Mouse (Mus musculus) myocyte (in vitro differentiated cells): ENCODE results near the gene Il34. TPM values are rescaled to one million over a fixed set of nuclear protein-coding genes. Genes with fewer than 3 reads are reported as not detected.

Experiments
- H3K27me3 ChIP-seq: one replicate; pipeline ENCODE4 v1.6.1; 2011; ENCODE audit not compliant: control insufficient read depth, insufficient read depth, insufficient read length
- H3K36me3 ChIP-seq: one replicate; pipeline ENCODE4 v1.6.1; 2011; ENCODE audit not compliant: control insufficient read depth, insufficient read depth
- H3K4me2 ChIP-seq: one replicate; pipeline ENCODE4 v1.6.1; 2011; ENCODE audit warnings: low read depth, control low read depth
- H3K4me3 ChIP-seq: one replicate; pipeline ENCODE4 v1.5.1; 2011; ENCODE audit warnings: mild to moderate bottlenecking, control low read depth, moderate library complexity
- H3K79me2 ChIP-seq: one replicate; pipeline ENCODE4 v1.6.1; 2011; ENCODE audit not compliant: control insufficient read depth, insufficient read depth
- H3ac ChIP-seq: one replicate; pipeline ENCODE4 v1.6.1; 2011; ENCODE audit not compliant: control insufficient read depth, insufficient read length
- CEBPB ChIP-seq: IDR thresholded peaks from 2 replicates; pipeline ENCODE4 v1.6.1; 2011; ENCODE audit warnings: mild to moderate bottlenecking, moderate library complexity; ENCODE audit not compliant: poor library complexity, insufficient read depth, severe bottlenecking
- E2F4 ChIP-seq: IDR thresholded peaks from one replicate; pipeline ENCODE4 v1.6.1; 2011; ENCODE audit warnings: mild to moderate bottlenecking, control low read depth, moderate library complexity; ENCODE audit not compliant: insufficient read depth
- MAX ChIP-seq: IDR thresholded peaks from one replicate; pipeline ENCODE4 v1.6.1; 2011; ENCODE audit warnings: low read depth, mild to moderate bottlenecking, control low read depth
- MYOD1 ChIP-seq, 3 experiments: IDR thresholded peaks; one replicate each; pipeline ENCODE4 v1.6.1; 2011; ENCODE audit warnings: control low read depth in 2 of 3, low read depth in 2 of 3, mild to moderate bottlenecking in 2 of 3, moderate library complexity in 1 of 3; ENCODE audit not compliant: insufficient read length in 2 of 3, control insufficient read depth in 1 of 3
- MYOG ChIP-seq, 3 experiments: IDR thresholded peaks; one replicate each; pipeline ENCODE4 v1.6.1; 2011; ENCODE audit warnings: control low read depth in 2 of 3, low read depth in 2 of 3, mild to moderate bottlenecking in 2 of 3; ENCODE audit not compliant: insufficient read length in 2 of 3, control insufficient read depth in 1 of 3, insufficient read depth in 1 of 3
- POLR2A ChIP-seq: IDR thresholded peaks from one replicate; pipeline ENCODE4 v1.6.1; 2011; ENCODE audit warnings: low read depth, mild to moderate bottlenecking, control low read depth, moderate library complexity; ENCODE audit not compliant: insufficient read length
- POLR2AphosphoS2 ChIP-seq: IDR thresholded peaks from one replicate; pipeline ENCODE4 v1.6.1; 2011; ENCODE audit warnings: low read depth, control low read depth; ENCODE audit not compliant: insufficient read length
- REST ChIP-seq: IDR thresholded peaks from one replicate; pipeline ENCODE4 v1.6.1; 2011; ENCODE audit warnings: mild to moderate bottlenecking, control low read depth, moderate library complexity; ENCODE audit not compliant: insufficient read depth, insufficient read length
- SRF ChIP-seq: IDR thresholded peaks from one replicate; pipeline ENCODE4 v1.6.1; 2011; ENCODE audit warnings: low read depth; ENCODE audit not compliant: control insufficient read depth, insufficient read length
- TCF12 ChIP-seq: IDR thresholded peaks from one replicate; pipeline ENCODE4 v1.6.1; 2011; ENCODE audit warnings: mild to moderate bottlenecking, control low read depth; ENCODE audit not compliant: poor library complexity, insufficient read depth, severe bottlenecking
- TCF3 ChIP-seq: IDR thresholded peaks from one replicate; pipeline ENCODE4 v1.6.1; 2011; ENCODE audit warnings: low read depth, control low read depth; ENCODE audit not compliant: insufficient read length
- USF1 ChIP-seq: IDR thresholded peaks from one replicate; pipeline ENCODE4 v1.6.1; 2011; ENCODE audit warnings: low read depth, mild to moderate bottlenecking, control low read depth, moderate library complexity
- polyA plus RNA-seq: library from polyadenylated mRNA; unstranded; fragments of >200 nt; fragmentation: generic; extraction: Trizol; gene quantifications from one replicate; pipeline ENCODE4 v1.2.1, GENCODE M21; 2012; ENCODE audit warnings: missing spikeins

Il34 gene
- polyA plus RNA-seq, 1 experiment, result 13.4 TPM

DNA sequence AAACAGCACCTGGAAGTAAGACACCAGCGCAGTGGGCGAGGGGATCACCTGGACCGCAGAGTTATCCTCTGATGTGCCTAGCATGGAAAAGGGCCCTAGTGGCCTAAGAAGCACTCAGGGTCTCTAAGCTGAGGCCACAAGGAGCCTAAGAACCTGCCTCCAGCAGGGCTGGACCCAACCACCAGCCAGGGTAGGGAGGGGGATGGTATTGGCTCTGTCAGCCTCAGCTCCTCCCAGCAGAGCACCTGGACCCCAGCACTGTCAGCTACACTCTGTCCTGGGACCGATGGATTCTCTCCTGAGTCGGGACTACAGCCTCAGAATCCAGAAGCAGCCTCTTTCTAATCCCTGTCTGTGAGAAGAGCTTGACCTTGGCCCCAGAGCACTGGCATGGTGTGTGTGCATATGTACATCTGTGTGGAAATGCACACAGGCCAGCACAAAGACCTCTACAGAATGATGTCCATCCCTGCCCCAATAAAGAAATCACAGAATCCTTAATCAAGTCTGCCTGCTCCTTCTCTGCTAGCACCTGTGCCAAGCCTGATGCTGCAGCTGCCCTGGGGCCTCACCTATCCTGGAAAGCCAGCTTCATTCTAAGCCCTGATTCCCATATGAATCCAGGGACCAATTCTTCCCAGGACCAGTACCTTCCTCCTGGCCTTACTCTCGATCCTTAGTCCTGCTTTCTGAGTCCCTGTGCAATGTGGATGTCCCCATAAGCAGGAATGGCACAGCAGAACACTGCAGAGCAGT lies 85.6 kb downstream of the Il34 start:
- Histone ChIP-seq H3ac (no peak overlapping the region), H3K4me3 (peak overlapping the region; percentile 91), H3K4me2 (peak overlapping the region; percentile 87), H3K79me2 (peaks cover 33% of the 10 kb centered on the region), H3K27me3 (no peaks in the 10 kb centered on the region), H3K36me3 (no peaks in the 10 kb centered on the region)
- no peak for TF ChIP-seq TCF3
- no peak for TF ChIP-seq MYOG (IDR thresholded peaks at IDR 0.05; ENCODE audit: control insufficient read depth in 1 of 3, insufficient read depth in 1 of 3, insufficient read length in 2 of 3, low read depth in 2 of 3)
- no peak for TF ChIP-seq TCF12
- TF ChIP-seq SRF, result no peak
- TF ChIP-seq MYOD1 (IDR thresholded peaks at IDR 0.05; ENCODE audit: control insufficient read depth in 1 of 3, insufficient read length in 2 of 3, low read depth in 2 of 3), result no peak
- TF ChIP-seq MAX, result no peak
- no peak for TF ChIP-seq REST
- no peak for TF ChIP-seq E2F4
- TF ChIP-seq POLR2AphosphoS2, result no peak
- no peak for TF ChIP-seq USF1
- TF ChIP-seq CEBPB, result no peak
- TF ChIP-seq POLR2A, result no peak

DNA sequence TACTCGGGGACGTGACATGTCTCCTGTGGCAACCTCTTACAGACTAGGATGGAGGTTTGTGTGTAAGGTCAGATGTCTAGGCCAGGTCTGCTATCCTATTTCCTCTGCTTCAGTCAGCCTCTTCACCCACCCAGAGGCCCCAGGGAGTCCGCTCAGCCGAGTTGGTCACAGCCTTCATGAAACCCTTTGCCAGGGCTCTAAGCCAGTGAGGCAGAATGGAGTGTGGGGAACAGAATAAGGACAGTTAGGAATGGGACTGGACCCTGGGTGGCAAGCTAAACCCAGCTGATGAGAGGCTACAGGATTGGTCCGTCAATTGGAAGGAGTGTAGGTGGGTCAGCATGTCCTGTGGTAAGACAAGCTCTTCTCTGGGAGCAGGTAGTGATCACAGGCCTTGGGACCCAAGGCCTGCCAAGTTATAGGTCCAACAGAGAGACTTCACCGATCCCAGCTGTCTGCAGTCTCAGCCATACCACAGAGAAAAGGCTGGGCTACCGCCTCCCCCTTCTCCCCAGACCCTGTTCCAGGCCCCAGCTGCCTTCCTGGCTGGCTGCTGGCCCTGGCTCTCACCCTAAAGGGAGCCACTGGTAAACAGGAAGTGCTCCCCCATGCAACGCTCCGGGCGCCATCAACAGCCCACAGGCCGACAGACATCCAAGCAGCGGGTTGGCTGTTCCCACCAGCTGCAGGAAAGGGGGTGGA lies 86.6 kb downstream of the Il34 start:
- no peak overlapping the region for H3K4me3 ChIP-seq
- H3K27me3 ChIP-seq, result no peaks in the 10 kb centered on the region
- no peak overlapping the region for H3K4me2 ChIP-seq

DNA sequence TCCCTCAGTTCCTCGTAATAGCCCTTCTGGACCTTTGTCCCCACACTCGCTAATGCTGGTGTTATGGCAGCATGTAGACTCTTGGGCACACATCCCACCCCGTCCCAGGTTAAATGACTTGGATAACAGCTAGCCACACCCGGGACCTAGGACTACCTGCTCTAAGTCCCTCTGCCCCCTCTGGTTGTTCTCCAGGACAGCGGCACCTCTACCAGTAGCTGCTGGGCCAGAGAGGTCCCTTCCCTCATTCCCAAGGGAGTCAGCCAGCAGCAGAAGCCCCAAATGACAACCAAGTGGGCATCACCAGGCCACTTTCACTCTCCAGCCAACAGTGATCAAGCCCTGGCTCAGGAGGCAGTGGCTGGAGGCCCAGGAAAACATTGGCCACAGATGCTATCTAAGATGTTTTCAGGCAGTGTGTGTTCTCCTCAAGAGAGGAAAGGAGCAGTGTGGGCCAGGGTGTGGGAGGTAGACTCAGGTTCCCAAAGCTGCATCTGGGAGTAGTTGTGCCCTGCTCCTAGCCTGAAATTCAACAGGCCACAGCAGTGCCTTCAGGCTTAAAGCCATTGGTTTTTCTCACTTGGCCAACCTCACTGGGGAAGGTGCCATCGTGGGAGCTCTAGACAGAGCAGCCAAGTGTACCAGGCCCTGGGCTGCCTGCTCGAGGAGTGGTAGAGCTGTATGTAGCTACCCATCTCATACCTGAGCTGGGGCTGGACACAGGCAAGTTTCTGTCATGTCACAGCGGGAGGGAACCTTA lies 87.3 kb downstream of the Il34 start:
- no peak for TF ChIP-seq SRF
- no peak for TF ChIP-seq CEBPB
- no peak for TF ChIP-seq POLR2AphosphoS2
- no peak for TF ChIP-seq USF1
- TF ChIP-seq MYOG (IDR thresholded peaks at IDR 0.05; ENCODE audit: control insufficient read depth in 1 of 3, insufficient read depth in 1 of 3, insufficient read length in 2 of 3, low read depth in 2 of 3), result no peak
- TF ChIP-seq REST, result no peak
- TF ChIP-seq MYOD1 (IDR thresholded peaks at IDR 0.05; ENCODE audit: control insufficient read depth in 1 of 3, insufficient read length in 2 of 3, low read depth in 2 of 3), result no peak
- TF ChIP-seq TCF12, result no peak
- no peak for TF ChIP-seq POLR2A
- no peaks in the 10 kb centered on the region for H3K36me3 ChIP-seq
- peak overlapping the region; percentile 62 for H3K4me2 ChIP-seq
- peaks cover 18% of the 10 kb centered on the region for H3K79me2 ChIP-seq
- no peak overlapping the region for H3ac ChIP-seq
- H3K27me3 ChIP-seq, result no peaks in the 10 kb centered on the region
- no peak overlapping the region for H3K4me3 ChIP-seq

More for the DNA sequence above, 86.6 kb downstream of the Il34 start:
- TF ChIP-seq POLR2A (peak; percentile 9), MYOG (IDR thresholded peaks at IDR 0.05; ENCODE audit: control insufficient read depth in 1 of 3, insufficient read depth in 1 of 3, insufficient read length in 2 of 3, low read depth in 2 of 3) (peak; percentile 59 to 95 (median 65)), E2F4 (no peak), CEBPB (no peak), MYOD1 (IDR thresholded peaks at IDR 0.05; ENCODE audit: control insufficient read depth in 1 of 3, insufficient read length in 2 of 3, low read depth in 2 of 3) (peak in 2 of 3 experiments; percentile 67 to 81), USF1 (no peak), POLR2AphosphoS2 (no peak), MAX (no peak), TCF12 (peak; percentile 23)
- no peak overlapping the region for H3ac ChIP-seq
- H3K36me3 ChIP-seq, result no peaks in the 10 kb centered on the region
- H3K79me2 ChIP-seq, result peaks cover 25% of the 10 kb centered on the region

DNA sequence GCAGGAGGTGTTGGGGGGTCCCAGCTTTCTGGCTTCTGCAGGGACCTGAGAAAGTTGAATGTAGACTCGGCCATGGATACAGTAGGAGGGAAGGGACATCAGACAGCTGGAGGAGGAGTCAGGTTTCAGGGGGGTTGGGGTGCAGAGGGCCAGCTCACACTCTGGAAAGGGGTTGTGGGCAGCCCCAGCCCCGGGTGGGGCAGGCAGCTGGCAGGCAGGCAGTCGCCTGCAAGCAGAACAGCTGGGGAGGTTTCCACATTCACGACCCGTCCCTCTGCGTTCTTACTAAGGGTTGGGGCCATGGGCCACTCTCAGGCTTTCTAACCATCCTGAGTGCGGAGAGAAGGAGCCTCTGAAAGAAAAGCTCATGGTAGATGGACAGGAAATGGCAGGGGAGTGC lies 88.6 kb downstream of the Il34 start:
- H3ac ChIP-seq, result no peak overlapping the region
- H3K79me2 ChIP-seq, result peaks cover 5% of the 10 kb centered on the region
- H3K4me2 ChIP-seq, result peak overlapping the region; percentile 62
- H3K4me3 ChIP-seq, result no peak overlapping the region
- TF ChIP-seq MYOD1 (IDR thresholded peaks at IDR 0.05; ENCODE audit: control insufficient read depth in 1 of 3, insufficient read length in 2 of 3, low read depth in 2 of 3), result peak in 2 of 3 experiments; percentile 94 to 99
- no peak for TF ChIP-seq REST
- peak; percentile 48 for TF ChIP-seq POLR2A
- 0 out of 2 replicates have a peak, but pooled peaks have one; percentile 33 for TF ChIP-seq CEBPB
- peak; percentile 98 to 100 (median 98) for TF ChIP-seq MYOG (IDR thresholded peaks at IDR 0.05; ENCODE audit: control insufficient read depth in 1 of 3, insufficient read depth in 1 of 3, insufficient read length in 2 of 3, low read depth in 2 of 3)
- TF ChIP-seq E2F4, result no peak
- peak; percentile 98 for TF ChIP-seq TCF12
- no peak for TF ChIP-seq POLR2AphosphoS2
- no peak for TF ChIP-seq SRF
- peak; percentile 97 for TF ChIP-seq TCF3
- no peaks in the 10 kb centered on the region for H3K36me3 ChIP-seq
- no peaks in the 10 kb centered on the region for H3K27me3 ChIP-seq
